Mouse (Mus musculus) forebrain, embryonic 12.5 days (tissue): ENCODE data around the gene Atg2a. TPM values are rescaled to one million over a fixed set of nuclear protein-coding genes. Genes with fewer than 3 reads are reported as not detected.
A peak's percentile ranks its signal among the peaks of the same experiment; 100 is the strongest.

Experiments
- ATAC-seq: fragments of 200-750 bp; cut with Nextera tagmentation; 2 replicates; pipeline ENCODE4 v1.8.0; 2017; ENCODE audit warnings: moderate TSS enrichment; ENCODE audit not compliant: low FRiP score
- H3K27ac ChIP-seq: fragments of 300-500 bp; sonication (generic); 2 replicates; pipeline ENCODE4 v1.5.1; 2016; ENCODE audit warnings: mild to moderate bottlenecking
- H3K27me3 ChIP-seq: fragments of 300-500 bp; sonication (generic); 2 replicates; pipeline ENCODE4 v1.6.1; 2016; ENCODE audit warnings: mild to moderate bottlenecking
- H3K36me3 ChIP-seq: fragments of 300-500 bp; sonication (generic); replicated peaks from 2 replicates; pipeline ENCODE4 v1.6.1; 2016; ENCODE audit warnings: mild to moderate bottlenecking
- H3K4me1 ChIP-seq: fragments of 300-500 bp; sonication (generic); 2 replicates; pipeline ENCODE4 v1.6.1; 2016
- H3K4me2 ChIP-seq: fragments of 300-500 bp; sonication (generic); 2 replicates; pipeline ENCODE4 v1.6.1; 2016; ENCODE audit warnings: mild to moderate bottlenecking, moderate library complexity
- H3K4me3 ChIP-seq: fragments of 300-500 bp; sonication (generic); replicated peaks from 2 replicates; pipeline ENCODE4 v1.5.1; 2016; ENCODE audit warnings: mild to moderate bottlenecking
- H3K9ac ChIP-seq: fragments of 300-500 bp; sonication (generic); 2 replicates; pipeline ENCODE4 v1.6.1; 2016; ENCODE audit warnings: mild to moderate bottlenecking
- H3K9me3 ChIP-seq: fragments of 300-500 bp; sonication (generic); 2 replicates; pipeline ENCODE4 v1.6.1; 2016
- WGBS: fragments of 180-500 bp; shearing (Covaris S2); methylation state at CpG from one replicate; pipeline ENCODE4 v1.1.7; 2016; 5-methylcytosine and 5-hydroxymethylcytosine counted together
- polyA plus RNA-seq: library from polyadenylated mRNA; unstranded; fragments of >200 nt; fragmentation: Nextera tagmentation; extraction: Ambion mirVana; gene quantifications from 2 replicates; pipeline ENCODE4 v1.2.1, GENCODE M21; 2016

Gene Atg2a
- polyA plus RNA-seq = 12.0 and 14.2 TPM in 2 replicates

- Histone ChIP-seq H3K9me3 (no peaks in the 10 kb centered on the region), H3K27ac (peak within 1 kb of the TSS; percentile 37; the same call in 1 of the 2 replicates), H3K27me3 (no peaks in the 10 kb centered on the region), H3K4me1 (peaks cover 16% of the 10 kb centered on the region), H3K4me2 (peak within 1 kb of the TSS; percentile 84), H3K9ac (peak within 1 kb of the TSS; percentile 85), H3K36me3 (peaks cover 13% of the 10 kb centered on the region), H3K4me3 (peak within 1 kb of the TSS; percentile 66)
- under 1% methylated on average over 55 of the region's 55 CpGs for WGBS
- peak; percentile 95 for ATAC-seq
Observed at GRCm38 (mm10) chr19:6241274-6242107, at the start of gene Atg2a. Gene Atg2a (plus strand): TSS chr19:6241668.

- Histone ChIP-seq H3K4me2 (no peak overlapping the region), H3K36me3 (no peaks in the 10 kb centered on the region), H3K9me3 (no peaks in the 10 kb centered on the region), H3K9ac (no peak overlapping the region), H3K27ac (no peak overlapping the region), H3K27me3 (no peaks in the 10 kb centered on the region), H3K4me3 (no peak overlapping the region), H3K4me1 (no peaks in the 10 kb centered on the region)
- ATAC-seq = no peak
- WGBS = 77% methylated on average over 2 of the region's 2 CpGs
Observed at GRCm38 (mm10) chr19:6204265-6204664, 37.2 kb upstream of the Atg2a start.

- no peak overlapping the region for H3K4me2 ChIP-seq
- H3K4me3 ChIP-seq = no peak overlapping the region
- ATAC-seq = no peak
- H3K36me3 ChIP-seq = no peaks in the 10 kb centered on the region
- no peaks in the 10 kb centered on the region for H3K4me1 ChIP-seq
- 75% methylated on average over 5 of the region's 5 CpGs for WGBS
- no peaks in the 10 kb centered on the region for H3K9me3 ChIP-seq
- H3K27ac ChIP-seq = no peak overlapping the region
- no peaks in the 10 kb centered on the region for H3K27me3 ChIP-seq
- no peak overlapping the region for H3K9ac ChIP-seq
Observed at GRCm38 (mm10) chr19:6206716-6207115, 34.8 kb upstream of the Atg2a start.

DNA sequence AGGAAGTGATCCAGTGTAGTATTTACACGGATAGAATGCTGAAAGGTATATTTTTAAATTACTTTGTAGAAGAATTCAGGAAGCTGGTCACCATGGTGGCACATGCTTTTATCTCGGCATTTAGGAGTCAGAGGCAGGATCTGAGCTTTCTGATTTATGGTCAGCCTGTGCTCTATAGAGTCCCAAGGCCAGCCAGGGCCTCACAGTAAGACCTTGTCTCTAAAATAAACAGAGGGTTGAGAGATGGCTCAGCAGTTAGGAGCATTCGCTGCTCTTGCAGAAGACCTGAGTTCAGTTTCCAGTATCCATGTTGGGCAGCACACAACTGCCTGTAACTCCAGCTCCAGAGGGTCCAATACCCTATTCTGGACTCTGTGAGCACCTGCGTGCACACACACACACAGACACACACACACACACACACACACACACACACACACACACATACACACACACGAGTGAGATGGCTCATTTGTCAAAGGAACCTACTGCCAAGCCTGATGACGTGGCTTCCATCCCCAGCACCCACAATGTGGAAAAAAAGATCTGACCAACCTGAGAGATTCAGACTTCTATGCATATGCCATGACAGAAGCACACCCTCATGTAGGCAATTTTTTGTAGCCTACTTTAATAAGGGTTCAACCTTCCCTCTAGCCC lies 25.3 kb upstream of the Atg2a start:
- Histone ChIP-seq H3K27me3 (no peaks in the 10 kb centered on the region), H3K9ac (no peak overlapping the region), H3K9me3 (no peaks in the 10 kb centered on the region), H3K27ac (no peak overlapping the region), H3K4me3 (no peak overlapping the region), H3K4me2 (no peak overlapping the region), H3K4me1 (no peaks in the 10 kb centered on the region), H3K36me3 (no peaks in the 10 kb centered on the region)
- WGBS = 89% methylated on average over 6 of the region's 6 CpGs
- ATAC-seq = no peak

DNA sequence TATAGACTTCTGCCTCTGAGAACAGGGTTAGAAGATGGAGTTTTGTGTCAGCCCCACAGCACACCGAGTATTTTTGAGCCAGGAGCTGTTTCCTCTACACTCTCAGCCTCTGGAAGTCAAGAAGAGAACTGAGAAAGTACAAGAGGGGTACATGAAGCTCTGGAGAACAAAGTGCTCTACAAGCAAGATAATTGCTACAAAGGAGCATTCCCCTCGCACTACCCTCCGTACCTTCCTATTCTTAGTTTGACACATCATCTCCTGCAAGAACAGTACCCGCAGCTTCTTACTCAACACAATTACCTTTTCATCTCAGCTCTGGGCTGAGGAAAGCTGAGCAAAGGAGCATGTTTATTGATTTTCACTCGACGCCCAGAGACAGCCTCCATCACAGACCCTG lies 22.9 kb upstream of the Atg2a start:
- no peaks in the 10 kb centered on the region for H3K9me3 ChIP-seq
- H3K4me3 ChIP-seq = no peak overlapping the region
- no peak overlapping the region for H3K4me2 ChIP-seq
- no peak for ATAC-seq
- H3K4me1 ChIP-seq = no peaks in the 10 kb centered on the region
- H3K27me3 ChIP-seq = no peaks in the 10 kb centered on the region
- H3K27ac ChIP-seq = no peak overlapping the region
- WGBS = 78% methylated on average over 6 of the region's 6 CpGs
- no peak overlapping the region for H3K9ac ChIP-seq
- H3K36me3 ChIP-seq = no peaks in the 10 kb centered on the region

- Histone ChIP-seq H3K9me3 (no peaks in the 10 kb centered on the region), H3K36me3 (peaks cover 41% of the 10 kb centered on the region), H3K4me3 (no peak within 1 kb of the TSS), H3K4me1 (peaks cover 5% of the 10 kb centered on the region; the same call in 1 of the 2 replicates), H3K4me2 (no peak within 1 kb of the TSS), H3K9ac (no peak within 1 kb of the TSS), H3K27me3 (no peaks in the 10 kb centered on the region), H3K27ac (peak within 1 kb of the TSS; percentile 6; the same call in 1 of the 2 replicates)
- WGBS = 14% methylated on average over 2 of the region's 2 CpGs
- ATAC-seq = no peak
Observed at GRCm38 (mm10) chr19:6226135-6226534, 15.3 kb upstream of the Atg2a start, which contains the start of gene Gpha2. Gene Gpha2 (plus strand): TSS chr19:6226380.

- Histone ChIP-seq H3K27ac (no peak overlapping the region), H3K36me3 (peaks cover 47% of the 10 kb centered on the region)
Observed at GRCm38 (mm10) chr19:6226763-6227162, 14.7 kb upstream of the Atg2a start.

GRCm38 (mm10) chr19:6227864-6228263 lies 13.6 kb upstream of the Atg2a start:
- Histone ChIP-seq H3K4me2 (no peak overlapping the region), H3K27ac (no peak overlapping the region), H3K36me3 (peaks cover 55% of the 10 kb centered on the region), H3K4me1 (peaks cover 5% of the 10 kb centered on the region; the same call in 1 of the 2 replicates), H3K27me3 (no peaks in the 10 kb centered on the region), H3K4me3 (no peak overlapping the region), H3K9ac (no peak overlapping the region), H3K9me3 (no peaks in the 10 kb centered on the region)
- 79% methylated on average over 4 of the region's 4 CpGs for WGBS
- ATAC-seq = no peak

More at GRCm38 (mm10) chr19:6226763-6227162, 14.7 kb upstream of the Atg2a start:
- no peaks in the 10 kb centered on the region for H3K27me3 ChIP-seq
- 93% methylated on average over 14 of the region's 14 CpGs for WGBS
- ATAC-seq = no peak
- no peaks in the 10 kb centered on the region for H3K9me3 ChIP-seq
- H3K4me1 ChIP-seq = peaks cover 5% of the 10 kb centered on the region; the same call in 1 of the 2 replicates
- H3K4me2 ChIP-seq = no peak overlapping the region
- no peak overlapping the region for H3K9ac ChIP-seq
- no peak overlapping the region for H3K4me3 ChIP-seq

DNA sequence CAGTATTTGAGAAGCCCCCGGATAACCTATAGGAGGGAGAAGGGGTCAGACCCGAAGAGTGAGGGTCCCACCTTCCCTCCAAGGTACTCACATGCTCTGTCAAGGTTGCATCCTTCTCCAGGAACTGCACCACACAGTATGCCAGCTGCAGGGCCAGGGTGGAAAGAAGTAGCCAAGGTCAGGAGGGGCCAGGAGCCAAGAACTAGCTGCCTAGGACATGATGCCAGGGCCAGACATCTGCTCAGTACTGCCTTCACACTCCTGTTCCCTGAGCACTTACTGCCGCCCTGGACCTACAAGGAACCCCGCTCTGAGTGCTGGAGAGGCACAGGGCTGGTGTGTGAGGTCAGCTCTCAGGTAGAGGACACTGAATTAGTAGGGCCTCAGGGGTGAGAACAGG lies 11.1 kb upstream of the Atg2a start:
- Histone ChIP-seq H3K36me3 (peaks cover 65% of the 10 kb centered on the region), H3K4me2 (no peak overlapping the region), H3K4me1 (peaks cover 18% of the 10 kb centered on the region), H3K9ac (no peak overlapping the region), H3K27me3 (no peaks in the 10 kb centered on the region), H3K27ac (no peak overlapping the region), H3K4me3 (no peak overlapping the region), H3K9me3 (no peaks in the 10 kb centered on the region)
- ATAC-seq = no peak
- 93% methylated on average over 4 of the region's 4 CpGs for WGBS

DNA sequence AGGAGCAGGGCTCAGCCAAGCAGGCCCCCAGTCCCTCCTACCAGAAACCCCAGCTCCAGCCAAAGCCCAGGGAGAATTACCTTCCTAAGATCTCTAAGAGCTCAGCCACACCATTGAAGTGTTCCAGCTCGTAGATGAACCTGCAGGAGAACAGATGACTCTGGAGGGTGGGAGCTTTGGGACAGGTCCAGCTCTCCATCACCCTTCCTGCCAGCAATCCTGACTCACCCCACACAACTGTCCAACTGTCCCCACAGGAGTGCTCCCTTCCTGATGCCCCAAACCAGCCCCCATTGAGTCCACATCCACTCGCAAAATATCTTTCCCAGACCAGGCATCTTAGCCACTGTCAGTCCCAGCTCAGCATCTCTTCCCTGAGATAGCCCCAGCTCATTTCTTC lies 10.4 kb upstream of the Atg2a start:
- H3K4me2 ChIP-seq = no peak overlapping the region
- H3K4me3 ChIP-seq = no peak overlapping the region
- peaks cover 17% of the 10 kb centered on the region for H3K4me1 ChIP-seq
- H3K9ac ChIP-seq = peak overlapping the region; percentile 17; the same call in 1 of the 2 replicates
- no peaks in the 10 kb centered on the region for H3K27me3 ChIP-seq
- WGBS = 85% methylated on average over 2 of the region's 2 CpGs
- no peak overlapping the region for H3K27ac ChIP-seq
- peaks cover 65% of the 10 kb centered on the region for H3K36me3 ChIP-seq
- H3K9me3 ChIP-seq = no peaks in the 10 kb centered on the region
- ATAC-seq = no peak

GRCm38 (mm10) chr19:6233647-6234046 lies 7.8 kb upstream of the Atg2a start:
- Histone ChIP-seq H3K36me3 (peaks cover 47% of the 10 kb centered on the region), H3K27ac (no peak overlapping the region), H3K9me3 (no peaks in the 10 kb centered on the region), H3K27me3 (no peaks in the 10 kb centered on the region), H3K4me2 (no peak overlapping the region), H3K4me1 (peaks cover 18% of the 10 kb centered on the region), H3K9ac (no peak overlapping the region), H3K4me3 (no peak overlapping the region)
- no peak for ATAC-seq
- 91% methylated on average over 16 of the region's 16 CpGs for WGBS

DNA sequence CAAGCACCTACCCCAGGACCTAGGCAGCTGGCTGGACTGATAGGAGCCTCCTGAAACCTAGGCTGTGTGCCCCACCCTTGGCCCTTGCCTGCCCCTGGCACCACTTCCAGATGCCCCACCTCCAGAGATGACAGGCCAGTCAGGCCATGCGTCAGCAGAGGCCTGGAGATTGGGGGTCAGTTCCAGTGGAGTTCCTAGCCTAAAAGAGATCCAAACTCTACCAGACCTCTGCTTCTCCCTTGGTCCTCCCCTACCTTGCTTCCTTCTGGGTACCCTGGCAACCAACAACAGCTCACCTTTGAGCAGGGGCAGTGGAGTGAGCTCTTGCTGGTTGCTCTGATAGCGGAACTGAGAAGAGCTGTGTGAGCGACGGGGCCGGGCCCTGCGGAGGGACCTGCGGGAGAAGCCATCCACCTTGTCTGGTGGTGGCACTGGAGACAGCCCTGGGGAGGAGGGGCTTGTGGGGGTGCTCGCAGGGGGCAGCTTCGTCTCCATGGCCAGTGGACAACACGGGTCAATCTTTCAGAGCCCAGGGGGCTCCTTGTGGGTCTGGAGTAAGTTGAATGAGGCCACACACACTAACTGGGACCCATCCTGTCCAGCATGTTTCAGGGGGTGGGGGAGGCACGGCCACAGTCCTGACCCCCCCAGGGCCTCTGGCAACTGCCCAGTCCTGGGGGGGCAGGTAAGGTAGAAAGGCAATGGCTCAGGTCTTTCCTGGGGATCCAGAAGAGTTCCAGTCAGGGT lies 7.0 kb upstream of the Atg2a start:
- peak overlapping the region; percentile 80 for H3K9ac ChIP-seq
- ATAC-seq = no peak
- WGBS = 63% methylated on average over 10 of the region's 11 CpGs
- peaks cover 18% of the 10 kb centered on the region for H3K4me1 ChIP-seq
- peaks cover 39% of the 10 kb centered on the region for H3K36me3 ChIP-seq
- peak overlapping the region; percentile 75 for H3K4me2 ChIP-seq
- H3K27me3 ChIP-seq = no peaks in the 10 kb centered on the region
- no peak overlapping the region for H3K27ac ChIP-seq
- no peaks in the 10 kb centered on the region for H3K9me3 ChIP-seq
- H3K4me3 ChIP-seq = peak overlapping the region; percentile 72
